Mouse (Mus musculus) ES-Bruce4 (cell line): Measurements from ENCODE around the gene Psmb2.

Experiments used
- CTCF ChIP-seq: IDR thresholded peaks from one replicate; pipeline ENCODE4 v1.8.1; 2011; ENCODE audit warnings: low read depth, low read length
- POLR2A ChIP-seq: IDR thresholded peaks from one replicate; pipeline ENCODE4 v1.8.1; 2011; ENCODE audit warnings: low read length; ENCODE audit not compliant: insufficient read depth

DNA sequence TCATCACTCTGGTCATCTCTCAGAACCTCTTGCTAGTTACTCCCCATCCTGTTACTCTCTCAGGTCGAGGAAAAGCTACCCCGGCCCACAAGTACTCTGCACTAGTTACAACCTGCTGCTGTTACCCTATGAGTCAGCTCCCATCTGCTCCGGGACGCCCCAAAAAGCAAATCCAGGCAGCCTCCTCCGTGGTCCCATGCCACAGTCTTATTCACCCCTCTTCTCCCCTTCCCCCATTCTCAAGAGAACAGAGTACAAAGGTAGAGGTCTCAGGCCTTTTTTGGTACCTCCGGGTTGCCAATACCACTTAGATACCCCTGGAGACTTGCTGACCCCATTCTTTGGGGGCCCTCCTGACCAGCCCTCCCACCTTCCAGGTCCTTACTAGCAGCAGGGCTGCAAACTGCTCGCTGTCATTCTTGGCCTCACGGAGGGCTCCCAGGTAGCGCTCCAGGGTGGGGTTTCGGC, 74.2 kb downstream of the Psmb2 start:
- TF ChIP-seq CTCF (no peak), POLR2A (no peak)
